Mouse (Mus musculus): Measurements from ENCODE around the gene Hif1an.

DNA sequence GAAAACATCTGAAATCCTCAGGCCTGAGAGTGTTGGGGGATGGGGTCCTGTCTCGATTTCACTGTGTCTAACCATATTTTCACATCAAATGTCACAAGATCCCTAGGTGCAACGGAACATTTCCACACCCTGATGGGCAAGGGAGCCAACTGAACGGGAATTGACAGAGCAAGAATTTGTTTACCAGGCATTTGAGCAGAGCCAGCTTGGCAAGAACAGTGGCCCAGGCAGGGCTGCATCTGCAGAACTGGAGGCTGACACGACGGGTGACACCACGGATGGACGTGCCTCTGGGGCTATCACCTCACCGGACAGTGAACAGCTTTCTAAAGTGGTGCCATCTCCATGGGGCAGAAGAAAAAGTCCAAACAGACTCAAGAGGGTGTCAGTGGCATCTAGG, 25.2 kb upstream of the Hif1an start:
- TF ChIP-seq CTCF (IDR thresholded peaks at IDR 0.05; ENCODE audit: low read depth) (no peak), EP300 (IDR thresholded peaks at IDR 0.05; ENCODE audit: low read depth) (no peak)
